Mouse (Mus musculus) heart, adult 2 months (tissue): ENCODE measurements around the gene Sorbs1.

Source experiments
- CTCF ChIP-seq: fragments of 200-600 bp; IDR thresholded peaks from 2 replicates; pipeline ENCODE4 v1.8.1; 2022; ENCODE audit warnings: antibody characterized with exemption, mild to moderate bottlenecking, moderate library complexity
- POLR2A ChIP-seq: fragments of 200-500 bp; IDR thresholded peaks from 2 replicates; pipeline ENCODE4 v1.6.1; 2011; ENCODE audit warnings: mild to moderate bottlenecking, low read depth, low read length, control low read depth; ENCODE audit not compliant: insufficient read depth

DNA sequence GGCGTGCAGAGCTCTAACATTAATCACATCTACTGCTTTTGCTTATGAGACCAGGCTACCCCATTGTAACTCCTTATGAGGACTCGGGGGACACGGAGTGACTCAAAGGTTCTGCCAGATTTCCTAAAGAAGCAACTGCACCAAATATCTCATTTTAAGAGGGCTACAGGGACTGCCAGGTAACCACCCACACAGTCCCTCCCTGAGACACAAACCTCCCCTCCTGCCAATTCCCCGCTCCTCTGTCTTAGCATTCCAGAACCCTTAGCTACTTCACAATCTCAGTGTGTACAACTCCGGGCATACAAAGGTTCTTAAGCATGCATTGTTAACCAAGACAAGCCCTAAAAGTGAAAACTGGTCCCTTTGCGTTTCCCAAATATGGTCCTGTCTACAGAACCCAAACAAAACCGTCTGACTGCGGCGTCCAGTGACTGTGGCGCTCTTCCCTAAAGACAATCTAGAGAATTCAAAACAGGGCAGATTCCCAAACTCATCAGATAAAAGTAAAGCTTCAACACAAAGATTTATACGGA, 104.0 kb downstream of the Sorbs1 start:
- TF ChIP-seq CTCF = no peak
- no peak for TF ChIP-seq POLR2A
